Mouse (Mus musculus): ENCODE measurements around the gene Bms1.

The Bms1 gene
- long read RNA-seq, experiment 1, full-length matches to known transcripts: 3 of 10 reads
- long read RNA-seq, experiment 1, partial matches to known transcripts: 5 of 10 reads
- long read RNA-seq, experiment 1, other reads (novel, unspliced or antisense): 2 of 10 reads
- long read RNA-seq, experiment 2, full-length matches to known transcripts: 2 of 11 reads
- long read RNA-seq, experiment 2, partial matches to known transcripts: 7 of 11 reads
- long read RNA-seq, experiment 2, other reads (novel, unspliced or antisense): 2 of 11 reads

DNA sequence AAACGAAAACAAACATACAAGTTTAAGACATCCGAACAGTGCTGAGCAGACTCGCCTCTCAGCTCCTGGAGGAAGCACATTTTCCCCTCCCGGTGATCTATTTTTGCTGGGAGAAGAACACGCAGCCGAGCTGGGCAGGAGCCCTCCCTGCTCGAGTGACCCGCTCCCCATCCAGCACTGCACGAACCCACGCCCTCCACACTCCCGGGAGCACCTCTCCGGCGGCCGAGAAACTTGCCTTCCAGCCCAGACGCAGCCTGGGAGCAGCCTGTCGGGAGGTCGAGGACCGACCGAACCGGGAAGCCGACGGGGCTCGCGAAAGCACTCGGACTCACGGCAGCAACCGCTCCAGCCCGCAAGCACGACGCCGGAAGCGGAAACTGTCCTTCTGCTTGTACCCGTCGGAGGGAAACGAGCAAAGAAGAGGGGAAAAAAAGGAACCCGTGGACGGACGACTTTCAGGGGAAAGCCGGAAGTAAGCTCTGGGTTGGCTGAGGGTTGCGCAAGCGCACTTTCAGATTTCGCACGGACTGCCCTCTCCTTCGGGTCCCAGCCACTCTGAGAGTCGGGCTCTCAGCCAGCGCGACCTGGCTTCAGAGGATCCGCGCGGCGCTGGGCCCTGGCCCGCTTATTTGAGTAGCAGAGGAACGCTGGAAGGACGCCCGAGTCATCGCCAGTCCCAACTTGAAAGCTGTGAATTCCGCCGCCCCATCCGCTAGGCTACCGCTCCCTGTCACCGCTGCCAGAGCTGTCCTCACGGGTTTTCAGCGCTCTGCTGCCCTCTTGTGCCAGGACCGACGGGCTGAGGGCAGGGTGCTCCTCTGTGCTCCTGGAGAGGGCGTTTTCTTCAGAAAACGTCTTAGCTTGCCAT is at the start of gene Bms1:
Gene Bms1 (minus strand): TSS at position 425 of the 871 bp plus-strand sequence.
- intact Hi-C loops (cut with DNase I): loop anchor here (5.0 kb wide), 1 partner anchor 237 kb away; no protein-coding TSS in a partner anchor

- intact Hi-C loops (cut with DNase I): no loop called here
Measured at GRCm38 (mm10) chr6:118462069-118462705, 42.9 kb upstream of the Bms1 start.

DNA sequence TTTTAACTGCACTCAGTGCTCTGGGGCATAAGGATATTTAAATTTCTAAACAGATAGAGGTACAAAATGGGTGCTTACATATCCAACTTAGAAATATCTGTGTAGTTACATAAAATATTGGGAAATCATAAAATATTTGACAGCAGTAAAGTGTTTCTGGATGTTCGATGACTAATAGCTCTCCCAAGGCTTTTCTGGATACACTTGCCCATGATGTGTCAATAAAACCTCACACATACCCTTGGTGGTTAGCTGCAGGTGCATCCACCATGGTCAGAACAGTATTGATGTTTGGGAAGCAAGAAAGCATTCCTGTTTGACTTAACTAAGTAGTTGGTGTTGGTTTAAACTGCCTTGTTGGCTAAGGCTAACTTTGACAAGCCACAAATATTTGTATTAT is 38.5 kb upstream of the Bms1 start:
- intact Hi-C loops (cut with DNase I): loop anchor here (5.0 kb wide), 1 partner anchor 35 kb away; no protein-coding TSS in a partner anchor

DNA sequence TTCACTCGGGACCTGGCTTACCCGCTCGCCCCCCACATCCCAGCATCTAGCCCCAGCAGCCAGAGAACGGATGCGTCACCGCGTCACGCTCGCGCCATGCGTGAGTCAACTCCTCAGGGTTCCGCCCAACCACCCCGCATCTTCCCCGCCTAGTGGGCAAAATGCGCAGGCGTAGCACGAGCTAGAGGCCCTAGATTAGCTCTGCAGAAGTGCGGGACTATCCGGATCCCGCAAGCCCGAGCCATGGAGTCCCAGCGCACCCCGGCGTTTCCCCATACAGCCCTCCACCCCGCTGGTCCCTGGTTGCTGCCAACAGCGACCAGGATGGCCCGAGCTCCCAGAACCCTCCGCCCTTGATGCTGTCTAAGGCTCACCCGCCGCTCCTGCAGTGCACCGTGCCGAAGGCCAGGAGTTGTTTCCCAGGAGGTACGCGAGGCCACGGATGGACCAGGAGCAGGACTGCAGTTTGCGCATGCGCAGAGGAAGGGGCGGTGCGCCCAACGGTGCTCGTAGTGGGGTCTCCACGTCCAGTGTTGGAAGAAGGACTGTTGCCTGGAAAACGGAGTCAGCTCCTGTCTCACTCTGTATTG is 35.9 kb upstream of the Bms1 start, which contains the start of gene Zfp248:
Gene Zfp248 (minus strand): TSS at position 487 of the 590 bp plus-strand sequence.
- intact Hi-C loops (cut with DNase I): loop anchor here (5.0 kb wide), 1 partner anchor 33 kb away; no protein-coding TSS in a partner anchor

- intact Hi-C loops (cut with DNase I): no loop called here
Measured at GRCm38 (mm10) chr6:118454452-118454851, 35.2 kb upstream of the Bms1 start.

DNA sequence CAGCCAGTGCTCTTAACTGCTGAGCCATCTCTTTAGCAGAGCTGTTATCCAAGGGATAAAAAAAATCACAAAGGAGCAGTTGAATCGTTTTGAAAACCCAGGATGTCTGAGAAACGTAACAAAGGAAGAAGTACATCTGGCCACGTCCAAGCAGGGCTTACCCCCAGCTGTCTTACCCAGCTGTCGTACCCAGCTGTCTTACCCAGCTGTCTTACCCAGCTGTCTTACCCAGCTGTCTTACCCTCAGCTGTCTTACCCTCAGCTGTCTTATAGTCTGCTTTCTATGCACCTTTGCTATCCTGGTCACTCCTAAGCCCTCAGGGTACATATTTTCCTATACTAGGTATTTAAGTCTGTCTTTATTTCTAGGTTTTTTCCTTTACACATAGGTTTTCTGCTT is 12.2 kb upstream of the Bms1 start:
- intact Hi-C loops (cut with DNase I): no loop called here

DNA sequence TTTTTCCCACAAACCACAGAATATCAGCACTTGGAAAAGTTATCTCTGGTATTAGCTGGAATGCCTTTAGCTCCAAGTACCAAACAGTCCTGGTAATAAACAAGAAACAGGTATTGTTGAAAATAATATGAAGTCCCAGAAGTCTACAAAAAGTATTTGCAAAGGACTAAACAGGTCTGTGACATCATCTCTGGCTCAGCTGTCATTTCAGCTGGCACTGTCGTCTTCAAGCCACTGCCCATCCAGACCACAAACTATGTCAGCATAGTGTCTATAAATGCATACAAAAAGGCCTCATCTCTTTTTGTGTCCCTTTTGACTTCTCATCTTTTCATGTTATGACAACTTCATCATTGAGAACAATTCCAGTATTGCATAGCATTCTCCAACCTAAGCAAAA is 7.4 kb upstream of the Bms1 start:
- intact Hi-C loops (cut with DNase I): no loop called here

- intact Hi-C loops (cut with DNase I): no loop called here
Measured at GRCm38 (mm10) chr6:118410428-118410827, 8.8 kb downstream of the Bms1 start.

- intact Hi-C loops (cut with DNase I): no loop called here
Measured at GRCm38 (mm10) chr6:118408510-118408909, 10.8 kb downstream of the Bms1 start.

DNA sequence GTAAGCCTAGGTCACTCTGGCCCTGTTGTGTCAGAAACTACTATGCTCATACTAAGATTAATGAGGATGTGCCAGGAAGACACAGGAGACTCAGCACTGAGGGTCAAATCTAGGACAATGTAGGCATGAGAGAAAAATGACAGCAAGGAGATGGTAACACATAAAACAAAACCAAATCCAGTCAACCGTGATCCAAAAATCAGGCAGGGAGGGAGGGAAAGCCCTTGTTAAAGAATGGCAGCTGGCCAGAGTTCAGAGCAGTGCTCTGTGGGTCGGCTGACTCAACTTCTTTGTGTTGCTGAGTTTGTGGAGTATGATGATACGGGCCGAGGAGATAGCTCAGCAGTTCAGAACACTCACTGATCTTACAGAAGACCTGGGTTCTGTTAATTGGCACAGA is 12.9 kb downstream of the Bms1 start:
- intact Hi-C loops (cut with DNase I): no loop called here

DNA sequence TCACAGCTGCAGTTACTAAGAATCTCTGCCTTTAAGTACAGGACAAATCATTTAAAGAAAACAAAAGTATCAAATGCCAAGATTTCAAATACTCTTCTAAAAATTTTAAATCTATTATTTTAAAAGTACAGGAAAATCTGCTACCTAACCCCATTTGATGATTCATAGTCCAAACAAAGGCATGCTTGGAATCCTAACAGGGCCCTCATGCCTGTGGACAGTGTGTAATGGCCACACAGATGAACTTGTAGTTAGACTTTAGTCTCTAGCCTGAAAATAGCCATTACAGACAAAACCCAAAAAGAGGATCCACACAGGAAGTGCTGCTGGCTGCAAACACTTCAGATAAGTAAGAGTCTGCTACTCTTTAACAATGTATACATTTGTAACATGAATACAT is 28.5 kb downstream of the Bms1 start:
- intact Hi-C loops (cut with DNase I): no loop called here

DNA sequence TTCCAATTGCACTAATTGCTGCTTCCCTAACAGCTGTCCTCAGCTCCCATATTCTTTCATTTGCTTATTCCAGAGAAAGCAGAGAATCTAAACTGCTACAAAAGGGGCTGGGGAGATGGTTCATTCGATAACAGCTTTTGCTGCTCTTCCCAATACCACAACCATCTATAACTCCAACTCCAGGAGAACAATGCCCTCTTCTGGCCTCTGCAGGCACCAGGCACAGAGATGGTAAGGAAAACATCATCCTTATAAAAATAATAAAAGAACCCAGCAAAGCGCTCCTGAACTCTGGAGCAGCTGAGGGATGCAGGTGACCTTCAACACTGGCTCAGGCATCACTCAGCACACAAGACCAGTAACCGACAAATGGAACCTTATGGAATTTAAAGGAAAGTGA is 33.3 kb downstream of the Bms1 start:
- intact Hi-C loops (cut with DNase I): no loop called here

DNA sequence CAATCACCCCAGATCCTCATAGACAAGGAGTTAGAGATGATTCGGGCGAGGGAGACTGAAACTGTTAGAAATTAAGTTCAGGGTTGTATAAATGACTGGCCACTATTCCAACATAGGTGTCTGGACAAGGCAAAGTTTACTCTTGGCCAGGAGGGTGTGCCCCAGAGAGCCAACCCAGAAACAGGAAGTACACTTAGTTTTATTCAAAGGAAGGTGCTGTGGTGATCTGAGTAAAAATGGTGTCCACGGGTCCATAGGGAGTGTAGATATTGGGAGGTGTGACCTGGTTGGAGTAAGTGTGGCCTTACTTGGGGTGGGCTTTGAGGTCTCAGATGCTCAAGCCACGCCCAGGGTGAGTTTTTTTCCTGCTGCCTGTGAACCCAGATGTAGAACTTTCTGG is 38.0 kb downstream of the Bms1 start:
- intact Hi-C loops (cut with DNase I): no loop called here

GRCm38 (mm10) chr6:118380630-118381029 is 38.6 kb downstream of the Bms1 start:
- intact Hi-C loops (cut with DNase I): no loop called here

DNA sequence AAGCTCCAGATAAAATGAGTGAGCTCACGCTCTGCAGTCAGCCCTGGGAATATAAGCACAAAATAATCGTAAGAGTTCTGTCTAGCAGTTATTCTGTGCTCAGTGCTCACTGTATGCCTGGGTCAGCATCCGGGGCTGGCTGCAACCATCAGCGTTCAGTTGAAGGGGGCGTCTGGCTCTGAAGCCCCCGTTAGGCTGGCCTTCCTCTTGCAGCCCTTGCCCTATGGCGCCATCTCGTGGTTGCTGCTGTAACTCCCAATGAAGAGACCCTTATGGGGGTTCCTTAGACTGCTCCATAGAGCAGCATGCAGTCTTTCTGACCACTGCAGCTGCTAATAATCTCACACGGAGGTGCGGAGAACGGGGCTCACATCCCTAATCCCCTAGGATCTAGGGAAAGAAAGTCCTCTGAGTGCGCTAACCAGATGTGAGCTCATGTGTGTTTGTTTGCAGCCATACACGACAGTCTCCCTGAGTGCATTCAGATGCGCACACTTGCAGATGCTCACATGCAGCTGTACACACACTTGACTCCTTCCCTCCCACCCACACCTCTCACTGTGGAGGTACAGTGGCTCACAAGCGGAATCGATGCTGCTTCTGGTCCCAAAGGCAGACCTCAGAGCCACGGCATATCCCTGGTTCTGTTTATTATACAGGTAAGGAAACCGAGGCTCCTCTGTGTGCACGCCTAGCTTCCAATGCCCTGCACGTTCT is 39.7 kb downstream of the Bms1 start:
- intact Hi-C loops (cut with DNase I): no loop called here

GRCm38 (mm10) chr6:118377611-118378010 is 41.7 kb downstream of the Bms1 start:
- intact Hi-C loops (cut with DNase I): no loop called here

- intact Hi-C loops (cut with DNase I): no loop called here
Measured at GRCm38 (mm10) chr6:118376023-118376422, 43.3 kb downstream of the Bms1 start.

- intact Hi-C loops (cut with DNase I): no loop called here
Measured at GRCm38 (mm10) chr6:118375457-118375856, 43.8 kb downstream of the Bms1 start.

GRCm38 (mm10) chr6:118375026-118375425 is 44.2 kb downstream of the Bms1 start:
- intact Hi-C loops (cut with DNase I): no loop called here

DNA sequence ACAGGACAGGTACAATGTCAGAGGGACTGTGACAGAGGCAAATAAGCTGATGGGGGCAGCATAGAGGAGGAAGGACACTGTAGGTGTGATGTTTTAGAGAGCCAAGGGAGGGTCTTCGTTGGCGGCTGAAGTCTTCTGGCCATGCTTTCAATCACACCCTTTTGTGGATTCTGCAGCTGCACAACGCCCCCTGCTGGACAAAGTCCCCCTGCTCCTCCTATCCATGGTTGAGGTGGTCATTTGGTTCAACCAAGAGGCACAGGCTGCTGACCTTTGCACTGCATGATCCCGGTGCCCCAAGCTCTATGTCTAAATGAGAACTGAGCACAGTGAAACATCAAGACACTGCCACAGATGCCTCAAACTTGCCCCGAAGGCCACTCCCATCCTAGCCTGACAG is 46.0 kb downstream of the Bms1 start:
- intact Hi-C loops (cut with DNase I): loop anchor here (2.0 kb wide), 1 partner anchor 194 kb away; no protein-coding TSS in a partner anchor

DNA sequence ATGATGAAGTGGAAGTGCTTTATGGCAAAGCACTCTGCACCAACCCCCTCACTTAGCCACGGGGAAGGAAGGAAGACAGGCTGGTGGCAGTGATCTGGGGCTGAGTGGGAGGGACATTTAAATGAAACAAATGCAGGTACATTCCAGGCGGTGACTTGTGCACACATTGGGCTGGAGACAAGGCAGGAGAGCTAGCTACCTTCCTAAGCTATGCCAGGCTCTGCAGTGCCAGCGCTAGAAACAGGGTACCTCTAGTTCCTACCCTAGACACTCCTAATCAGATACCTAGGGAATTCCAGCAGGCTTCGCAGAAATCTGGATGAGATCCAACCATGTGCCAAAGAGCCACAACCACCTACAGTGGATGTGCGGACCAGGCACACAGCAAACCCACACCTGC is 46.5 kb downstream of the Bms1 start:
- intact Hi-C loops (cut with DNase I): loop anchor here (2.0 kb wide), 1 partner anchor 194 kb away; no protein-coding TSS in a partner anchor

Measured in adrenal gland (tissue).